Mouse (Mus musculus) megakaryocyte-erythroid progenitor cell, adult 5 weeks (primary cell): ENCODE data around the gene Szrd1. TPM values are rescaled to one million over a fixed set of nuclear protein-coding genes. Genes with fewer than 3 reads are reported as not detected.

Source experiments
- polyA plus RNA-seq: library from polyadenylated mRNA; stranded (reverse); fragments of >175 nt; gene quantifications from 2 replicates; pipeline ENCODE4 v1.2.3, GENCODE M21; 2012

Gene Szrd1
- polyA plus RNA-seq = 106 and 123 TPM in 2 replicates

DNA sequence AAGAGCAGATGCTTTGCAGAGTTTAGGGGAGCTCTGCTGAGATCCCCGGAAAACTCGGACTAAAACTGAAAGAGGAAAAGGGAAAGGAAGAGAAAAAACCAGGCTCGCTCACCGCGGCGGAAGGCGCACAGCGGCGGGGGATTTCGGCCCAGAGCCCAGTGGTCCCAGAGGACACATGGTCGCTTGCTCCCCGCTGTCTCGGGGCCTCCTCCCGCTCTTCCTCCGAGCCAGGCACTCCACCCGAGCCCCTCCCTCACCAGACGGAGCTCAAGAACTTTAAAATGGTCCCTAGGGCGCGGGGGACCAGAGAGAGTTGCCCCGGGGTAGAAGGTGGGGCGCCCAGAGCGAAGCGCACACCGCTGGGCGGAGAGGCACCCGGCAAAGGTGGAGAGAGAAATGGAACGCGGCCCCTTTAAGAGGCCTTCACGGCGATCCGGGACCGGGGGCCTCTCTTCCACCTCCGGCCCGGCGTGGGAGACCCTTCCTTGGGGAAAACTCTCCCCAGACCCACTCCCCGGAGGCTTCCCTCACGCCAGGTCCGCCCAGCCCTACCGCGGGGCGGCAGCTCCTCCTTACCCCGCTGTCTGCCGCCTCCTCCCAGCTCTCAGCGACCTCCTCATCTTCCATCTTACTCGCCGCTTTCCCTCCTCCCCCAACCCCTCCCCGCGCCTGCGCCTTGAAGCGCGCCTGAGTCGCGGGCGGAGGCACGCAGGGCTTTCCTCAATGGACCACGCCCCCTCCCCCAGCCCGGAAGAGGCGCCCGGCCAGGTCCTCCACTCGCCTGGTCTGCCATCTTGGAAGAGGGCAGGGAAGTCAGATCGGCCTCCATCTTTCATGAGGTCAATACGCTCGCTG is at the start of gene Szrd1:
Gene Szrd1, minus strand, starts transcription at position 660 of the 855 bp plus-strand sequence.

DNA sequence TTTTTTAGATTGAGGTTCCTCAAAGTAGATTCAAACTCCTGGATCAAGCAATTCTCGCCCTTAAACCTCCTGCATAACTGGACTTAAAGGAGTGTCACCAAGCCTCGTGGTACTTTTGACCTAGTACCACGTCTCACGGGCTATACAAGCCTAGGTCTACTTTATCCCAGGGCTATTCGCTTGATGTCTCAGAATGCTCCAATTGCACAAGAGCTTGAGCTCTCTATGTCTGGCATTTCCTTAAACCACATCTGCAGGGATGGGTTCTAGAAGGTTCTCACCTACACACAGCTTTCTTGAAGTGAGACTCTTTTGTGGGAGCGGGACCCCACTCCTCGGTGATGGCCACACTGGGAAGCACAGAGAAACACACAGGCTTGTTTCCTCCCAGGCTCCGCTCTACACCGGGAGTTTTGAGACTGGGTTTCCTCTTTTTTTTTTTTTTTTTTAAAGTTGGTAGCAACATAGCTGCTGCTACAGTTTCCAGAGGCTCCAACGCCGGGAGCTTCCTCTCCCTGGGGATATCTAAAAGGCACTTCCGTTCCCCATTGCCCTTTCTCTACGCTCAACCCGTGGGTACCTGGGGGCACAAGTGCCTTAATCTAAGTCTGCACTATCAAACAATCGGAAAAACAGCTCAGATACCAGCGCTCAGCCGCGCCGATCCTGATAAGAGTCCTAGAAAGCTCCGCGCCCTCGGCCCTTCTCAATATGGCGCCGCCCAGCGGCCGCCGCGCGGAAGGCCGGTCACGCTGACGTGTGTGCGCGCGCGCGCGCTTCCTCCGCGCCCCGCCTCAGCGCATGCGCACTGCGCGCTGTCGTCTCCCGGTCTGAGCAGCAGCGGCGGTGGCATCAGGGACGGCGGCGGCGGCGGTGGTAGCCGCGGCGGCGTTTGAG is 7.8 kb upstream of the Szrd1 start, which contains the start of gene Fbxo42:
Gene Fbxo42, plus strand, starts transcription at position 802 of the 897 bp plus-strand sequence.

DNA sequence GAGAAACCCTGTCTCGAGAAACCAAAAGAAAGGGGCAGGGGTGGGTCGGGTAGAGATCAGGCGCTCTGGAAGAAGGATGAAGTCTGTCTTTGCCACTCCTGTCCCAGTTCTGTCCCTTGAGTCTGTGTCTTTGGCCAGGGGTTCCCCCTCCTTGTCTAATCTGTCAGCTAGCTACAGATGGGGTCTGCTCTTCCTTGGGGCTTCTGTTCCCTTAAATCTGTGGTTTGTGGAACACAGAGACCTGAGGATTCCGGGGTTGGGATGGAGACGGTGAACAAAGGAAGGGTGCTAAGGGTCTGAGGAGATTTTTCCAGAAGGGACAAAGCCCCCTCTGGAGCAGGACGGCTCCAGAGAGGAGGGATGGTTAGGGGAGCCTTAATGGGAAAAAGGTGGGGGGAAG is 51.5 kb downstream of the Szrd1 start, which contains the start of gene Spata21:
Gene Spata21, plus strand, starts transcription at position 301 of the 400 bp plus-strand sequence.

DNA sequence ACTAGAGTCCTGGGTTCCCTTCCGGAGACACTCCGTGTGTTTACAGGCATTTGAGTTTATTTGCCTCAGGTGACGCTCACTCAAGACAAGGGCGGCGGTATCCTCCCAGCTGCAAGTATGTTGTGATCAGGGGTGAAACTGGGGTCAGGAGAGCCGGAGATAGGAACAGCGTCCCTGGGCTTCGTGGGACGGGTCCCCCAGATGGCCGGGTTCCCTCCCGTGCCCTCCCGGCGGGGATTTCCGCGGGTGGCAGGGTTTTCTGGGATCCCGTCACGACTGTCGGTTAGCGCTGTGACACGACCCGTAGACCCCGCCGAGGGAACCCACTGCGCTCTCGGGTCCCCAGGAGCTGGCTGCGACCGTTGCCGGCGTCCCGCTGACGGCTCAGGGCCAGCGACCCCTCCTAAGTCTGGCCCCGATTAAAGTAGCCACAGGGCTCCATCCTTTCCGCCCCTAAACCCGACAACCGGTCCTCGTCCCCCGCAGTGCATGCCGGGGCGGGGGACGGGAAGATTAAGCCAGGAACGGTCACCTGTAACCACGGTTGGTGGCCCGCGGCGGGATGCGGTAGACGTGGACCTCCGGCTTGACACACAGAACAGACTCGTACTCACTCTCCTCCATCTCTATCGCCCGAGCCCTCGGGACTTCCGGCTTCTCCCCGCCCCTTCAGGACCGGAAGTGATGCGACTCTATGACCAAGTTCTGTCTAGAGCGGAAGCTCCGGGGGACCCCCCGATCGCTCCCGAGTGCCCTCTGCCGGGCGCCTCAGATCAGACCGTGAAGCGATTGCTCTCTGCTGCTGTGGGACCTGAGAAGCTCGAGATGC is 61.7 kb downstream of the Szrd1 start, which contains the start of gene Necap2:
Gene Necap2, minus strand, starts transcription at position 677 of the 829 bp plus-strand sequence.

Other genes starting within 250 kb of the Szrd1 start
- gene Padi2, start 233.4 kb downstream of the Szrd1 start, polyA plus RNA-seq = 8.7 and 11.8 TPM in 2 replicates
- 120 and 134 TPM in 2 replicates for gene Sdhb, start 178.6 kb downstream of the Szrd1 start, polyA plus RNA-seq
- gene Atp13a2, start 152.9 kb downstream of the Szrd1 start, polyA plus RNA-seq = 203 and 226 TPM in 2 replicates
- gene Mfap2, start 129.4 kb downstream of the Szrd1 start, polyA plus RNA-seq = 0.62 and 1.4 TPM in 2 replicates
- gene Crocc, start 79.2 kb downstream of the Szrd1 start, polyA plus RNA-seq = 22.6 and 32.8 TPM in 2 replicates
- 97.0 and 104 TPM in 2 replicates for gene Necap2, start 61.4 kb downstream of the Szrd1 start, polyA plus RNA-seq
- gene Spata21, start 51.4 kb downstream of the Szrd1 start, polyA plus RNA-seq = not detected in 2 replicates
- gene Fbxo42, start 8.1 kb upstream of the Szrd1 start, polyA plus RNA-seq = 15.0 and 15.5 TPM in 2 replicates
- 2.6 and 3.3 TPM in 2 replicates for gene Rsg1, start 74.2 kb upstream of the Szrd1 start, polyA plus RNA-seq
- not detected in 2 replicates for gene Arhgef19, start 99.7 kb upstream of the Szrd1 start, polyA plus RNA-seq
- gene Epha2, start 161.5 kb upstream of the Szrd1 start, polyA plus RNA-seq = 1.7 and 2.5 TPM in 2 replicates
- gene Fam131c, start 228.4 kb upstream of the Szrd1 start, polyA plus RNA-seq = not detected in 2 replicates